Mouse (Mus musculus) lung, postnatal 0 days (tissue): ENCODE measurements at regions not wholly inside any gene's neighbourhood (a gene's known extent, or its start where the extent isn't known, plus 50 kb on each side); places are given as distances from the start of the nearest gene placed in this dataset.
A peak's percentile ranks its signal among the peaks of the same experiment; 100 is the strongest.

Experiments used
- ATAC-seq: fragments of 200-750 bp; cut with Nextera tagmentation; 2 replicates; pipeline ENCODE4 v1.8.0; 2017; ENCODE audit warnings: moderate library complexity
- DNase-seq: peaks from one replicate; pipeline ENCODE4 v3.0.0-alpha.2; 2016; ENCODE audit warnings: low spot score
- H3K27ac ChIP-seq: fragments of 300-500 bp; sonication (generic); 2 replicates; pipeline ENCODE4 v1.5.1; 2014; ENCODE audit warnings: antibody characterized with exemption, mild to moderate bottlenecking, low read length, mixed read lengths
- H3K27me3 ChIP-seq: fragments of 300-500 bp; sonication (generic); replicated peaks from 2 replicates; pipeline ENCODE4 v1.6.1; 2014; ENCODE audit warnings: low read length, mixed read lengths; ENCODE audit not compliant: insufficient read depth
- H3K36me3 ChIP-seq: fragments of 300-500 bp; sonication (generic); 2 replicates; pipeline ENCODE4 v1.6.1; 2014; ENCODE audit warnings: low read length, mixed read lengths; ENCODE audit not compliant: insufficient read depth
- H3K4me1 ChIP-seq: fragments of 300-500 bp; sonication (generic); 2 replicates; pipeline ENCODE4 v1.6.1; 2014; ENCODE audit warnings: antibody characterized with exemption, low read depth, low read length, mixed read lengths; ENCODE audit not compliant: insufficient read depth
- H3K4me2 ChIP-seq: fragments of 300-500 bp; sonication (generic); replicated peaks from 2 replicates; pipeline ENCODE4 v1.6.1; 2014; ENCODE audit warnings: low read depth, mild to moderate bottlenecking, low read length, moderate library complexity, mixed read lengths
- H3K4me3 ChIP-seq: fragments of 300-500 bp; sonication (generic); 2 replicates; pipeline ENCODE4 v1.5.1; 2014; ENCODE audit warnings: low read depth, low read length
- H3K9ac ChIP-seq: fragments of 300-500 bp; sonication (generic); replicated peaks from 2 replicates; pipeline ENCODE4 v1.6.1; 2014; ENCODE audit warnings: low read depth, mild to moderate bottlenecking
- H3K9me3 ChIP-seq: fragments of 300-500 bp; sonication (generic); 2 replicates; pipeline ENCODE4 v1.6.1; 2016; ENCODE audit warnings: low read length, mixed read lengths
- CTCF ChIP-seq: IDR thresholded peaks from 2 replicates; pipeline ENCODE4 v1.5.1; 2016; ENCODE audit warnings: antibody characterized with exemption, mild to moderate bottlenecking
- EP300 ChIP-seq: IDR thresholded peaks from 2 replicates; pipeline ENCODE4 v1.6.1; 2016; ENCODE audit warnings: antibody characterized with exemption, mild to moderate bottlenecking, control low read depth
- WGBS: fragments of 180-500 bp; shearing (Covaris S2); extraction: QIAGEN DNeasy Blood & Tissue Kit; methylation state at CpG from one replicate; pipeline ENCODE4 v1.1.7; 2014; 5-methylcytosine and 5-hydroxymethylcytosine counted together

GRCm38 (mm10) chr10:108088883-108089282 lies 73.1 kb upstream of the Ppp1r12a start:
- peak overlapping the region; percentile 59 for H3K27ac ChIP-seq
- no peaks in the 10 kb centered on the region for H3K9me3 ChIP-seq
- TF ChIP-seq CTCF (no peak), EP300 (no peak)
- no peaks in the 10 kb centered on the region; the same call in 1 of the 2 replicates for H3K4me1 ChIP-seq
- H3K4me2 ChIP-seq, result peak overlapping the region; percentile 44
- no peak overlapping the region for H3K9ac ChIP-seq
- DNase-seq (peak; percentile 37), ATAC-seq (peak; percentile 72)
- 15% methylated on average over 8 of the region's 8 CpGs for WGBS
- H3K36me3 ChIP-seq, result no peaks in the 10 kb centered on the region
- 0 out of 2 replicates have a peak overlapping the region, but pooled peaks have one; percentile 2 for H3K4me3 ChIP-seq
- H3K27me3 ChIP-seq, result no peaks in the 10 kb centered on the region

GRCm38 (mm10) chr10:108088209-108088608 lies 73.8 kb upstream of the Ppp1r12a start:
- Histone ChIP-seq H3K27ac (no peak overlapping the region), H3K9ac (no peak overlapping the region), H3K4me2 (peak overlapping the region; percentile 44), H3K4me3 (0 out of 2 replicates have a peak overlapping the region, but pooled peaks have one; percentile 2), H3K27me3 (no peaks in the 10 kb centered on the region), H3K9me3 (no peaks in the 10 kb centered on the region), H3K4me1 (no peaks in the 10 kb centered on the region; the same call in 1 of the 2 replicates), H3K36me3 (no peaks in the 10 kb centered on the region)
- peak; percentile 85 for ATAC-seq
- TF ChIP-seq EP300 (no peak), CTCF (no peak)
- peak; percentile 62 for DNase-seq
- WGBS, result 53% methylated on average over 7 of the region's 7 CpGs

- Histone ChIP-seq H3K4me2 (no peak overlapping the region), H3K4me1 (no peaks in the 10 kb centered on the region), H3K4me3 (no peak overlapping the region), H3K27ac (no peak overlapping the region), H3K36me3 (no peaks in the 10 kb centered on the region), H3K27me3 (no peaks in the 10 kb centered on the region), H3K9ac (no peak overlapping the region), H3K9me3 (no peaks in the 10 kb centered on the region)
- ATAC-seq, result no peak
- TF ChIP-seq EP300 (no peak), CTCF (no peak)
- DNase-seq, result no peak
These were observed 78.8 kb upstream of the Ppp1r12a start for GRCm38 (mm10) chr10:108083220-108083619.

- Histone ChIP-seq H3K4me2 (no peak overlapping the region), H3K27me3 (no peaks in the 10 kb centered on the region), H3K4me1 (0 out of 2 replicates have a peak, but pooled peaks cover 3% of the 10 kb centered on the region), H3K9ac (no peak overlapping the region), H3K4me3 (no peak overlapping the region), H3K36me3 (no peaks in the 10 kb centered on the region), H3K9me3 (no peaks in the 10 kb centered on the region), H3K27ac (no peak overlapping the region)
- WGBS, result 56% methylated on average over 5 of the region's 5 CpGs
- DNase-seq (peak; percentile 13), ATAC-seq (no peak)
- TF ChIP-seq CTCF, result no peak
- no peak for TF ChIP-seq EP300
These were observed 86.8 kb upstream of the Ppp1r12a start for GRCm38 (mm10) chr10:108075144-108075543.

- H3K4me1 ChIP-seq, result 0 out of 2 replicates have a peak, but pooled peaks cover 3% of the 10 kb centered on the region
- H3K9ac ChIP-seq, result no peak overlapping the region
- no peaks in the 10 kb centered on the region for H3K27me3 ChIP-seq
- no peak overlapping the region for H3K27ac ChIP-seq
- TF ChIP-seq EP300 (no peak), CTCF (no peak)
- no peak overlapping the region for H3K4me3 ChIP-seq
- 92% methylated on average over 4 of the region's 4 CpGs for WGBS
- no peak for DNase-seq
- H3K4me2 ChIP-seq, result no peak overlapping the region
- ATAC-seq, result no peak
- no peaks in the 10 kb centered on the region for H3K36me3 ChIP-seq
- H3K9me3 ChIP-seq, result no peaks in the 10 kb centered on the region
These were observed 88.2 kb upstream of the Ppp1r12a start for GRCm38 (mm10) chr10:108073828-108074227.

- 0 out of 2 replicates have a peak, but pooled peaks cover 3% of the 10 kb centered on the region for H3K4me1 ChIP-seq
- WGBS, result 39% methylated on average over 1 of the region's 1 CpGs
- ATAC-seq (no peak), DNase-seq (no peak)
- no peaks in the 10 kb centered on the region for H3K27me3 ChIP-seq
- no peak overlapping the region for H3K27ac ChIP-seq
- no peaks in the 10 kb centered on the region for H3K36me3 ChIP-seq
- H3K9me3 ChIP-seq, result no peaks in the 10 kb centered on the region
- no peak overlapping the region for H3K9ac ChIP-seq
- no peak overlapping the region for H3K4me2 ChIP-seq
- no peak overlapping the region for H3K4me3 ChIP-seq
- TF ChIP-seq CTCF, result no peak
- TF ChIP-seq EP300, result no peak
These were observed 89.8 kb upstream of the Ppp1r12a start for GRCm38 (mm10) chr10:108072211-108072610.

- no peaks in the 10 kb centered on the region for H3K27me3 ChIP-seq
- 21% methylated on average over 2 of the region's 2 CpGs for WGBS
- 0 out of 2 replicates have a peak, but pooled peaks have one; percentile 33 for ATAC-seq
These were observed 90.6 kb upstream of the Ppp1r12a start for GRCm38 (mm10) chr10:108071424-108071823.

More at GRCm38 (mm10) chr10:108071424-108071823, 90.6 kb upstream of the Ppp1r12a start:
- Histone ChIP-seq H3K9ac (no peak overlapping the region), H3K4me2 (no peak overlapping the region), H3K4me1 (0 out of 2 replicates have a peak, but pooled peaks cover 3% of the 10 kb centered on the region), H3K27ac (no peak overlapping the region), H3K36me3 (no peaks in the 10 kb centered on the region), H3K9me3 (no peaks in the 10 kb centered on the region), H3K4me3 (no peak overlapping the region)
- DNase-seq, result peak; percentile 41
- TF ChIP-seq EP300 (peak; percentile 86; the same call in 1 of the 2 replicates), CTCF (no peak)
